Mouse (Mus musculus) ES-Bruce4 (cell line): ENCODE results near the gene Hao2.

Source experiments
- CTCF ChIP-seq: IDR thresholded peaks from one replicate; pipeline ENCODE4 v1.8.1; 2011; ENCODE audit warnings: low read depth, low read length
- EP300 ChIP-seq: IDR thresholded peaks from 2 replicates; pipeline ENCODE4 v1.6.1; 2011; ENCODE audit warnings: low read depth, low read length; ENCODE audit not compliant: insufficient read depth
- POLR2A ChIP-seq: IDR thresholded peaks from one replicate; pipeline ENCODE4 v1.8.1; 2011; ENCODE audit warnings: low read length; ENCODE audit not compliant: insufficient read depth

- TF ChIP-seq CTCF: no peak
- TF ChIP-seq EP300: no peak
- no peak for TF ChIP-seq POLR2A
Measured at GRCm38 (mm10) chr3:98868219-98868618, 24.8 kb downstream of the Hao2 start.
